Mouse (Mus musculus) c-Kit-positive CD71-positive TER-119-negative erythroid progenitor cells, embryonic 14.5 days (primary cell): ENCODE measurements around the gene Togaram2.
"Not testable (repeated sequence)": the region's sequence is repeated elsewhere in the genome, so short reads cannot be mapped to it uniquely, and the experiment has no call there.

Experiments
- DNase-seq: peaks from one replicate; pipeline ENCODE4 v3.0.0-alpha.2; 2013; ENCODE audit warnings: low read depth

The Togaram2 gene

DNA sequence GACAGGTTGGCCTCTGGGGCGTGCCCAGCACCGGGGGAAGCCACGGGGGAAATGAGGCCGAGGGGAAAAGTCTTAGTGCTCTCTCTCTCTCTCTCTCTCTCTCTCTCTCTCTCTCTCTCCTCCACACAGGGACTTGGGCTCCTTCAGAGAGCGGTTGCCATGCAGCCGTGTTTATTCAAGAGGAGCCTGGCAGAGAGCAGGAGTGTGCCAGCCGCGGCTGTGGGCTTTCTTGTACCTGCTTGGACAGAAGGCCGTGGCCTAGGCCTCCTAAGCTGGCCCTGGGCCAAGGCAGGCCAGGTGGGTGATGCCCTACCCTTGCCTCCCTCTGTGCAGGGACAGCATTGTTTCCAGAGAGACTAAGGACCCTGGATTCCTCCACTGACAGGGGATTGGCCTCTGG is at the start of gene Togaram2:
Gene Togaram2 (plus strand): TSS at position 170 of the 400 bp plus-strand sequence.
- DNase-seq: no peak

DNA sequence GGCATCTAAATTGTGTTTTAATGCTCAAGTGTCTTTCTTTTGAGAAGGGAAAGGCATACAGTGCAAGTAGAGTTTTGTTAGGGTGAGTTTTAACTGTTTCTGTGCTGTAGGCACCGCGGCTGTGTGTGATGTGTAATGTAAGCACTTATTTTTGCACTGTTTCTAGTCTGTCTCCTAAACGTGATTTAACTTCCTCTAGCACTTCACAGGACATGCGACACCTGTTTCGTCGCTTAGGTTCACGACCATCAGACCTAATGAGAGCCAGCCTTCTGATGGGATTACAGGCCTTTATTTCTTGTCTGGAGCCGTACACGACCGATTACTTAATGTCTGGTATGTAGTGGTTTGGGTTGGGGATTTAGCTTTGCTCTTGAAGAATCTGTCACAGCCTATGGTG is 41.3 kb upstream of the Togaram2 start:
- no peak for DNase-seq

DNA sequence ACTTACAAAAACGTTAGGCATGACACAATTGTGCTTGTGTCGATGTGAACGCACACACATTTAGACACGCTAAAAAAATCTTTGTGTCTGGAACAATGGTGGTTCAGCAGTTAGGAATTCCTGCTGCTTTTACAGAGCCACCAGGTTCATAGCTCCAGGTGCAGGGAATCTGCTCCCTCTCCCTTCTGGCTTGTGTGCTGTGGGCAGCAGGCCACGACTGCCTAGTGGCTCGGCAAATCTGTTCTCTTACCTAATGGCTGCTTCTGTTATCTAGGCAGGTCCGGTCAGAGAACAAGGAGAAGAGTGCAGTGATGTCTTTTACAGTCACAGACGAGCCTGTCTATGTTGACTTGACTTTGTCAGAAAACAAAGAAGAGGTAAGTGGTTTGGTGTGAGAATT is 39.7 kb upstream of the Togaram2 start:
- DNase-seq: no peak

DNA sequence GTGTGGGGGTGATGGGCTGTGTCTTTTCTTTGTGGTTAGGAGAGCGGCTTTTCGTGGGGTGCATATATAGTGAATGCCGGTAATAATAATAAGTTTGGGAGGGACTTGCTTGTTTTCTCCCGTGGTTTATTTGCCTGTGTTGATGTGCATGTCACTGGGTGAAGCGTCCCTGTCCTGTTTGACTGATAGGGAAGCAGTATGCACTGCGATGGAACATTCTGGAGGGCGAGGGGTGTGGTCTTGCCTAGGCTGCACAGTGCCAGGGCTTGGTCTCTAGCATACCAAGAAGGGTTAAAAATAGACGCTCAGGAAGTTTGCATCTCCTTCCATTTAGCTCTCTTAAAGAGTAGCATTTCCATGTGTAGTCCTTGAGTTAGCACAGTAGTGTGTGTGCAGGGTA is 36.3 kb upstream of the Togaram2 start:
- DNase-seq: no peak

DNA sequence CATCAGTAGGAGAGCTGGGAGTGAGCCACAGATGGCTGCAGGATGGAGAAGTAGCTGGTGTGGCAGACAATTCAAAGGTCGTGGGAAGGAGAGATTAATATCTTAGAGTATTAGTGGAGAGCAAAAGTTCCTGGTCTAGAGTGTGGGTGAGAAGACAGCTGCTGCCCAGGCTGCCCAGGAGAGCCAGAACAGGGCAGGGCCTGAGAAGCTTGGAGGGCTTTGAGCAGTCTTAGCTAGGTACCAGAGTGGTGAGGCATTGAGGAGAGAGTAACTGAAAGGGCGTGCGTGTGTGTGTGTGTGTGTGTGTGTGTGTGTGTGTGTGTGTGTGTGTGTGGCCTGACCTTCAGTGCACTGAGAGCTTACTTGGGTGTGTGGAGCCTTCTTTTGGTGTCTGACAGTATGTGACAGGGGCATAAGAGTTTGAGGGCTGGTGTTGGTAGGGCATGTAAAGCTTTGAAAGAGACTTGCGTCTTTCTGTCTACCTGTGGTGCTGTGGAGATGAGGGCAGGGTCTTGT is 35.3 kb upstream of the Togaram2 start:
- DNase-seq: no peak

DNA sequence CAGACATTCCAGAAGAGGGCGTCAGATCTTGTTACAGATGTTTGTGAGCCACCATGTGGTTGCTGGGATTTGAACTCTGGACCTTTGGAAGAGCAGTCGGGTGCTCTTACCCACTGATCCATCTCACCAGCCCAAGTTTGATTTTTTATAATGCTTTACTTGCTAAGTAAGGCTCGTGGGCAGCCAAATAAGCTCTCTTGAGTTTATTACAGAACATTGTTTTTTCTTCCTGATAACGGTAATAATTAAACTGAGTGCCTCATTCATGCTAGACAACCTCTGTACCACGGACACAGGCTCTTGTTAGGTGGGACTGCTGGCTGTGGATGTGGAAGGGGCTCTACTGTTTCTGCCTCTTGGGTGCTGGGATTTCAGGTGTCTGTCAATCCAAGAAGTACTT is 34.0 kb upstream of the Togaram2 start:
- not testable (repeated sequence) for DNase-seq

DNA sequence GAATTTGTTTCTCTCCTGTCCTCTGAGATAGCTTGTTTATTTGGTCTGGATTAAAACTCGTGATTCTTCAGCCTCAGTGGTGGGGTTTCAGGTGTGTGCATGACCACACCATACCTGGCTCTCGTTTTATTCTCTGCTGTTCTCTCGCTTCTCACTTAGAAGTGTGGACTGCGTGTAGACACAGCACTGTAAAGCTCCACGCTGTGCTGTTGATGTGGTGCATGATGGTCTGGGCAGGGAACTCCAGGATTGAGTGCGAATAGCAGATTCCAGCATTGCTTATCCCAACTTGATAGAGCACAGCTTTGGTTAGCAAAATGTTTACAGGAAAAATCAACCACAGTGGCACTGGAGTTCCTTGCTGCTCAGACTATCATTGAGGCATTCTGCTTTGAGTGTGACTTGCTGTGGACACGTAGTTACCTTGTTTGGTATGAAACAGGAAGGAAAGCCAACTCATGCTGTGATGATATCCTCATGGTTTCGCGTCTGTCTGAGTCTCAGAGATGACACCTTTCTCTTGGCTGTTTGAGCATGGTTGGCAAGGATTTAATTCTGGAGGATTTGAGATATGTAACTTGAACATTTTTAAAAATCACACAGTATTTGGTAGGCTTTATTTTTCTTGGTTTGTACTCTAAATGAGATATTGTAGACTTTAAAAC is 32.5 kb upstream of the Togaram2 start:
- DNase-seq: no peak

DNA sequence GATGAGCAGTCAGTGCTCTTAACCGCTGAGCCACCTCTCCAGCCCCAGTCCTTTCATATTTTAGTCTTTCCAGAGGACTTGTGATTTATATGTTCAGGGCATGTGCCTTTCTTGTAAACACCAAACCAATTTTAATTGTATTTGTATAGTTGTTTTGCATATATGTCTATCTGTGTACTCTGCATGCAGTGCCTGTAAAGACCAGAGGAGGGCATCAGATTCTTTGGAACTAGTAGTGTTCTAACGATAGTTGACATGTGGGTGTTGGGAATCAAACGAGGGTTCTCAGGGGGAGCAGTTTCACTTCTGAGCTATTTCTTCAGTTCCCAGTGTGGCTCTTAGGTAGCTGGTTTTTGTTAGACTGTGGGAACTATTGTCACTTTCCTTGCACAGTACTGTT is 30.9 kb upstream of the Togaram2 start:
- DNase-seq: no peak

DNA sequence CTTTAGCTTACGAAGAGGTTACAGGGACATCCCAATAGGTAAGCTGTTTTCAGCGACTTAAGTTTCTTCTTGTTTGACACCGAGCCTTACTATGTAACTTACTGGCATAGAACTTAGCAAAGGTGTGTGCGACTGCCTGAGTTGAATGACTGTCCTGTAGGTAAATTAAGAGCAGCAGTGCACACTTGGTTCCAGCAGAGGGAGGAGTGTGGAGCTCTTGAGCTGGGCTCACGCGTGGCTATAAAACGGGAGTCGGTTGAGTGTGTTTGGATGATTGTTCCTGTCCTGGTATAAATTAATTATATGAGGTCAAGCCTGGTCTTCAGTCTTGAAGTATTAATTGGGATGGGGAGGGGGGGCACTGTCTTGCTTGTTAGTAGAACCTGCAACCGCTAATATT is 23.1 kb upstream of the Togaram2 start:
- DNase-seq: no peak

DNA sequence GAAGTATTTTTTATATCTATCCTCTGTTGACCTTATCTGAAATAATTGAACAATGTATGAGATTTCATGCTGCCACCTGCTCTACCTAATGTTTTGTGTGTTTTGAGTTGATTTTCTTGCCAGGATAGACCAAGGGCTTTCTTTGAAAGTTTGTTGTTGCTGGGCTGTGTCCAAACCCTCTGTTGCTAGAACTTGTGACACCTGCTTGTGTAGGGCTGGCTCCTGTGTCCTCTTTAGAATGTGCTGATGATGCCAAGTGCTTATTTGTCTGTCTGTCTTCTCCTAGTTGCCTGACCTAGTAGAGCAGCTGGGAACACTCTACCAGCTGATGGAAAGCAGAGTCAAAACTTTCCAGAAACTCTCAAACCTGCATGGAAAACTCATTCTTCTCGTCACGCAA is 20.6 kb upstream of the Togaram2 start:
- DNase-seq: no peak

DNA sequence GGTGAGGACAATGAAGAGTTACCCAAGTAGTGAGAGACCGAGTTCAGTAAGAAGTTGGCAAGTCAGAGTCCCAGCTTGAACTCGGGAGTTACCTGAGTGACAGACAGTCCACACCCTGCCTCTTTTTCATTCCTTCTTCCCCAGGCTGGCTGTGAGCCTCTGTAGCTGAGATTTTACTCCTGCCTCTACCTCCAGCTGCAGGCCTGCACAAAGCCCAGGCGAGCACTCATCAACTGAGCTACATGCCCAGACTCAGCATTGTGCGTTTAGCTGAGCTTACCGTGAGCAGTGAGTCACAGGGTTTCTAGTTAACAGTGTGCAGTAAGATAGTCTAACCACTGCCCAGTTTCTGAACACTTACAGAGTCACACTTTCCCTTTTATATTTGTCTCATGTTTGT is 20.1 kb upstream of the Togaram2 start:
- DNase-seq: no peak

DNA sequence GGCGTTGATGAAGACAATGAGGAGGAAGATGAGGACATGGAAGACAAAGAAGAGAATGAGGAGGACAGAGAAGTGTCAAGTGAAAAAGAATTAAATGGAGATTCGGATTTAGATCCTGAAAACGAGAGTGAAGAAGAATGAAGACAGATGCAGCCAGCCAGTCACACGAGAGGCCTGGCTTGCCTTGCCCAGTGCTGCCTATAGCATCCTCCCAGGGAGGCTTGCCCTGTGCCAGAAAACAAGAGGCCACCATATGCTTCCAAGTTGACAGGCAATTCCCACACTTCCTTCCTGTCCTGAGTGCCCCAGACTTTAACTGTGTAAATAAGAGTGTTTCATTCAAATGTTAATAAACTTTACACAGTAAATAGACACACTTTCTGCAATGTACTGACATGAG is 15.5 kb upstream of the Togaram2 start:
- DNase-seq: no peak

DNA sequence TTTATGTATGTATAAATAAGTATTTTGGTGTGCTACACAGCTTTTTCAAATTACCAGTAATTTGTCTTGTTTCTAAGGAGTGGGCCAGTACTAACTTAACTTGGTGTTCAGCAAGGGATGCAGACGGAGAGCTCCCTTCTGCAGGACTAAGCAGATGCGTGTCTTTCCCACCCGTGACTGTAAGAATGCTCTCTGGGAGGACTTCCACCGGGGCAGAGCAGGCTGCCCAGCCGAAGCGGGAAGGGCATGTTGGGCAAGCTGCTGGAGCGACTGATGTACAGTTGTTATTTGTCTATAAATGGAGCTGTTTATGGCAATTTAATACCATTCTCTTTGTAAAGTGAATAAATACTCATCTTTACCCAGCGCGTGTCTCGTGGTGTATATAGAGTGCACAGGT is 14.4 kb upstream of the Togaram2 start:
- DNase-seq: no peak

DNA sequence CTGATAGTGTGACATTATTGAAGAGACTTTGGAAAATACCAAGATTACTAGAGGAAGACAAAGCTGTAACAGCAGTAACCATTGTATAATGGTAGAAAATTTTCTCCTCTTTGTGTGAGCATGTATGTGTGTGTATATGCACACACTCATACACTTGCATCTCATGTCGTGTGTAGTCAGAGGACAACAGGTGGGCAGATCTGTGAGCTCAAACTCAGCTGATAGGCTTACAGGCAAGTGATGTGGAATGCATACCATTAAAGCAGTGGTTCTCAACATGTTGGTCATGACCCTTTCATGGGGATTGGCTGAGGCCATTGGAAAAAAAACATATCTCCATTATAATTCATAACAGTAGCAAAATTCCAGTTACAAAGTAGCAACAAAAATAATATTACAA is 12.7 kb upstream of the Togaram2 start:
- DNase-seq: no peak

DNA sequence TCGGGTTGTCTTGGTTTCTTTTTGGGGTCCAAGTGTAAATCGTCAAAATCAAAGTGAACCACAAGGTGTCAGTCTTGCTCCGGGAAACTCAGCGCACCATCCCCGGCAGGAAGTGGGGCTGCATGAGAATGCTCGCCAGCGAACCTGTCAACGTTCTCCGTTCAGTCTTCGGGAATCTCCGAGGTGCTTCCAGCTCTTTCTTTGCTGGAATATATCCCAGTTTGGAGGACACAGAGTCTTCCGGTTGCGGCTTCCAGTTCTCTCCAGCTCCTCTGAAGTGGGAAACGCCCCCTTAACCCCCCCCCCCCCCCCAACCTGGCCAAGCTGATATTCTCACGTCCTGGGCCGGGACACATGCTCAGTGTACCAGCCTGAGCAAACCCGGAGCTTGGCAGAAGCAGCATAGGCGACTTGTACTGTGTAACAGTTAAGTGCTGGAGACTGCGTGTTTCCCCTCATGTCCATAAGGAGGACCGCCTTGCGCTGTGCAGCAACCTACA is 10.3 kb upstream of the Togaram2 start:
- DNase-seq: peak; percentile 56

DNA sequence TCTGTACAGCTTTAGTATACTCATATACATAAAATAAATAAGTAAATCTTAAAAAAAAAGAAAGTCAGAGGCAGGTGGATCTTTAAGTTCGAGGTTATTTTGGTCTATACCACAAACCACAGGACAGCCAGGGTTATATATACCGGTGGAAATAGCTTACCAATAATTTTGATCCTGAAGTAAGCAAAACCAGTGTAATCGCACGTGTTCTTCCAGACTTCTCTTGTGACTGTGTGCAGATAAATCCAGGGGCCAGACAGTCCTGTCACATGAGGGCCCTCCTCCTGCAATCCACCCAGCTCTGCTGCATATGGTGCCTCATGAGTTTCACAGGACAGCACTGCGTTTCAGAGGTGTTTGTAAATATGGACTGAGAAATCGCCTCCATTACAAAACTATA is 9.6 kb upstream of the Togaram2 start:
- no peak for DNase-seq

DNA sequence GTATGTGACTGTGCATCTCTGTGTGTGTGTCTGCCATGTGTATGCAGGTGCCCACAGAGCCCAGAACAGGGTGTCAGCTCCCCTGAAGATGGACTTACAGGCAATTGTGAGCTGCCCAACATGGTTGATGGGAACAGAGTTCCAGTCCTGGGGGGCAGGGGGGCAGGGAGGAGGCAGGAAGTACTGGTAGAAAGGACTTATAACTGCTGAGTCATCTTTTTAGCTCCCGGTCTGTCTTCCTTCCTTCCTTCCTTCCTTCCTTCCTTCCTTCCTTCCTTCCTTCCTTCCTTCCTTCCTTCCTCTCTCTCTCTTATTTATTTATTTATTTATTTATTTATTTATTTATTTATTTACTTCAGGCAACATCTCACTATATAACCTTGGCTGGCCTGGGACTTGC is 8.9 kb upstream of the Togaram2 start:
- no peak for DNase-seq

DNA sequence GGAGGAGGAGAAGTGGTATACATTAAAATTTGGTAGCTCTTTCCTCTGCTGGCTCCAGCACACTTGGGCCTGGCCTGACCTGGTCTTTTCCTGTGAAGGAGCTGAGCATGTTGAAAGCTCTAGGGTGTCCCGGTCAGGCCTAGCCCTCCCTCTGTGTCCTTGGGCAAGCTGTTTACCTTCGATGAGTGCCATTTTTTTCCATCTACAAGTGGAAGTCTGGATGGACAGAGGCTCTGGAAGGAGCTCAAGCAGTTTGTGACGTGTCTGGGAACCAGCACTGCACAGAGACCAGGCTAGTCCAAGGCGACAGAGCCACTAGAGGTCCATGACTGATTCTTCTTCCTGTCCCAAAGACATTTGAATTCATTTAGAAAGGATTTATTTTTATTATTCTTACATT is 7.9 kb upstream of the Togaram2 start:
- no peak for DNase-seq

DNA sequence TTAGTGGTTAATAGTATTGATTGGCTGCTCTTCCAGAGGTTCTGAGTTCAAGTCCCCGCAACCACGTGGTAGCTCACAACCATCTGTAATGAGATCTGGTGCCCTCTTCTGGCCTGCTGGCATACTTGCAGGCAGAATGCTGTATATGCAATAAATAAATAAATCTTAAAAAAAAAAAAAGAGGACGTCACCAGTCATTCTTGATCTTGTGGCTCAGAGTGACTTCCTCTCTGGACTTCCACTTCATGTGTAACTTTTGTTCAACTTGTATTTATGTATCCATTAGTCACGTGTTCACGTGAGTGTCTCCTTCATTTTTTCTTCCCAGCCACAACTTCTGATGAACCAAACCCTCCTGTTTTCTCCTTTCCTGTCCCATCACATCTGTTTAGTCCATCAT is 3.5 kb upstream of the Togaram2 start:
- no peak for DNase-seq

DNA sequence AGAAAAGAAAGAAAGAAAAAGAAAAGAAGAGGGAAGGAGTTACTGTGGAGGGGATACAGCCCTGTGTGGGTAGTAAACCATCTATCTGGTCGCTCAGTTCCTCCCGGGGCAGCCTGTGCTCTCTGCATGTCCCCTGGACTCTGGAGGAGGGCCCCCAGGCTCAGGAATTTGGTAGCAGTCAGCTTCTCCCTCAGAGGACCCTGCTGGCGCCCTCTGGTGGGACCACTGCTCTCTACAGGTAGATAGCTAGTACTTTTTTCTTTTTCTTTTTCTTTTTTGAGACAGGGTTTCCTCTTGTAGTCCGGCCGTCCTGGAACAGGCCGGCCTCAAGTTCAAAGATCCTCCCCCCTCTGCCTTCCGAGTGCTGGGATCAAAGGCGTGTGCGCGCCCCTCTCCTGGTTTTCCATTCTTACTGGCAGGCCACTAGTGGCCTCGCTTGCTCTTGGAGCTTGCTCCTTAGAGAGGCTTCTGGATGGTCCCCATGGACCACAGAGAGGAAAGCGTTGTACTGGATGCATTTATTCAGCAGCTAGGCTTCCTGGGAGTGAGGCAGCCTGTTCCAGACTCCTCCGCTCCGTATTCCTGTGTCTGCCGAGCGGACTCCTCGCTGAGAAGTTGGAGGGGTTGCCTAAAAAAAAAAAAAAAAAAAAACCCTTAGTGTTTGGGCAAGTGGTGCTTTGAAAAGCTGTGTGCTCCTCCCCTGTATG is 1.1 kb upstream of the Togaram2 start:
- DNase-seq: peak; percentile 37

DNA sequence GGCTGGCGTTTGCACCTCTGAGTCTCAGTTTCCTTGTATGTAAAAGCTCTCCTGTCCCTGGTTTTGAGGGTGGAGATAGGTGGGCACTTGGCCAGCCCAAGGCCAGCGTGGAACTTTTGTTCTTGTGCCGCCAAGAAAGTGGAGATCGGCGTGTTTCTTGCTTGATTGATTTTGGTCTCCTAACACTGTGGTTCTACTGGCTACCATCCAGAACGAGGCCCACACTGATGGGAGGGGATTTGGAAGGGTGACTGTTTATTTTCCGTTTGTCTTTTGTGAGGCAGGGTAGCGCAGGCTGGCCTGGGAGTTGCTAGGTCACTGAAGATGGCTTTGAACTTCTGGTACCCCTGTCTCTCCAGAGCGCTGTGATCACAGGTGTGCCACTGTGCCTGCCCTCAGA is 875 bp downstream of the Togaram2 start:
- no peak for DNase-seq

DNA sequence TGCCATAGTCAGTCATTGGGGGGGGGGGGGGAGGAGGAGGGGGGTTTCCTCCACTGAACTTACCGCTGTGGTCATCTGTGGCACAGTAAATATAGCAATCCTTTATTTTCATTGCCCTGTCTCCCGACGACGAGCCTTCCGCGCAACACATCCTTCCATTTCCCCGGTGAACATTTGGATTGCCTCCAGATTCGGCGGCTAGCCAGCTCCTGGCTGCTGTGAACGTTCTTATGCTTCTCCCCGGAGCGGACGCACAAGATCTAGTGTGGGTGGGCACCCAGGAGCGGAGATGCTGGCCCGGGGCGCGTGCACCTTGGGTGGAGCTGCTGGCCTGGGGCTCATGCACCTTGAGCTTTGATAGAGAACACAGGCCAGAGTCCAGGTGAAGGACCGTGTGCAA is 1.8 kb downstream of the Togaram2 start:
- no peak for DNase-seq

DNA sequence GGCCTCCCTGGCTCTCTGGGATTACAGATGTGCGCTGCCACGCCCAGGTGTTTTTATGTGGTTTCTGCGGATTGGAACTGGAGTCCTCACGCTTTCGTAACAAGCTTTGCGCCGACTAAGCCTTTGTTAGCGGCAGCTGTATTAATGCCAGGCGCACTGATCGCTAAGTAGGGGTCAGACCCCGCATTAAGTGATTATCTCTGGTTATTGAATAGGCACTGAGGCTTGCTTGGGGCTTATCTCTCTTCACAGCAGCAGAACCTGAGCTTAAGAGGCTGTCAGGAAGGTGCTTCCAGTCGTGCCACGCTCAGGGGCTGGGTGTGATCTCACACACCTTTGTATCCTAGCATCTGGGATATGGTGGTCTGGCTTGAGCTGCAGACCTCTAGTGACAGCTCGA is 8.6 kb downstream of the Togaram2 start:
- no peak for DNase-seq

DNA sequence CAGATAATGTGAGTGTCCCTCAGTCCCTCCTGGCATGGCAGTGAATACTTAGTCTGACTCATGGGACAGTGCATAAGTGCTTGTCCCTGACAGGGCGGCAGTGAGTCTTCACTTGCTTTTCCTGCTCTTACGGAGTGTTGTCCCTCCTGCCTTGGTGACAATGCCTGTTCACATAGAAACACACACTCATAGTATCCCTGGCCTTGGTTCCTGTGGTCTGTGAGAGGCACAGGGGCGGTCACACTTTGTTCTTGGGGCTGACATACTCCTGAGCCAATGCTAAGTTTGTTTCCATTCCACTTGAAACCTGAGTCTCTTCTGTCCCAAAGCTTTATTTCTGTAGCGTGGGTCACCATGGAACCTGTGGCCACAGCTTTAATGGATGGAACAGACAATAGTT is 9.3 kb downstream of the Togaram2 start:
- DNase-seq: no peak
